Mouse (Mus musculus): ENCODE measurements around the gene Birc2. TPM values are rescaled to one million over a fixed set of nuclear protein-coding genes. Genes with fewer than 3 reads are reported as not detected.
"Not testable (repeated sequence)": the region's sequence is repeated elsewhere in the genome, so short reads cannot be mapped to it uniquely, and the experiment has no call there.

Birc2 gene
- polyA plus RNA-seq, 1 experiment from 2014 or later = 41.8 TPM

DNA sequence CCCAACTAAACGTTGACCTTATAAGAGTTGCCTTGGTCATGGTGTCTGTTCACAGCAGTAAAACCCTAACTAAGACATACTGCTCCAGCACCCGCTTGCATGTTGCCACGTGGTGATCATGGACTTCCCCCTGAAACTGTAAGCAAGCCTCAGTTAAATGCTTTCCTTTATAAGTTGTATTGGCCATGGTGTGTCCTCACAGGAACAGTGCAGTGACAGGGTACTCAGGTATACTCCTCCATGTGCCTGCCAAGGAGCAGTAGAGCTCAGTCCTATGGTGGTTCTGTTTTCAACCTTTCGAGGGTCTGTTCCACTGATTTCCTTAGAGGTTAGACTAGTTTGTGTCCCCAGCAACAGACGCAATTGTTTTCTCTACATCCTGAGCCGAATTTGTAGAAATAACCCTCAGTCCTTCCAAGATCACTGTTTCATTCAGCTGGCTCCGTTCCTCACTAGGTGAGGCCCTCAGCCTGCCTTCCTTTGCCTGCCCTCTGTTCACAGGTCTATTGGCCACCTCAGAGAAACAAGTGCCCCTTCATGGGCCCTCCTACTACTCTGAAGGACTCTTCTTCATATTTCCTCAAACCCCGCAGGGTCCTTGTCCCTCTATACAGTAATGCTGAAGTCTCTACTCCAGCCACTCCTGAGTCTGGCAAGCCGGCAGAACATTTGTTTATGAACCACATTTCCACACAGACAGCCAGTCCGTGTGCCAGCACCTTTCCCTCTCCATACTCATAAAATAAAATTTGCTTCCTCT is 33.9 kb upstream of the Birc2 start:
- H3K9me3 ChIP-seq (replicated peaks; ENCODE audit: control insufficient read depth, low read length, poor library complexity, severe bottlenecking) = no peaks in the 10 kb centered on the region
- ATAC-seq = no peak
- H3K9ac ChIP-seq (ENCODE audit: low read depth, low read length) = no peak overlapping the region
- H3K27ac ChIP-seq (ENCODE audit: low read length) = no peak overlapping the region
- no peak overlapping the region for H3K4me3 ChIP-seq (ENCODE audit: low read depth, low read length)
- WGBS = 94% methylated on average over 10 of the region's 10 CpGs
- H3K4me1 ChIP-seq (ENCODE audit: control insufficient read depth, insufficient read depth, low read length) = peaks cover 8% of the 10 kb centered on the region
- no peak overlapping the region for H3K4me2 ChIP-seq (ENCODE audit: low read length)
- no peaks in the 10 kb centered on the region for H3K36me3 ChIP-seq (ENCODE audit: control insufficient read depth, insufficient read depth, low read length)
- H3K27me3 ChIP-seq (ENCODE audit: control insufficient read depth, insufficient read depth, low read depth, low read length) = no peaks in the 10 kb centered on the region

DNA sequence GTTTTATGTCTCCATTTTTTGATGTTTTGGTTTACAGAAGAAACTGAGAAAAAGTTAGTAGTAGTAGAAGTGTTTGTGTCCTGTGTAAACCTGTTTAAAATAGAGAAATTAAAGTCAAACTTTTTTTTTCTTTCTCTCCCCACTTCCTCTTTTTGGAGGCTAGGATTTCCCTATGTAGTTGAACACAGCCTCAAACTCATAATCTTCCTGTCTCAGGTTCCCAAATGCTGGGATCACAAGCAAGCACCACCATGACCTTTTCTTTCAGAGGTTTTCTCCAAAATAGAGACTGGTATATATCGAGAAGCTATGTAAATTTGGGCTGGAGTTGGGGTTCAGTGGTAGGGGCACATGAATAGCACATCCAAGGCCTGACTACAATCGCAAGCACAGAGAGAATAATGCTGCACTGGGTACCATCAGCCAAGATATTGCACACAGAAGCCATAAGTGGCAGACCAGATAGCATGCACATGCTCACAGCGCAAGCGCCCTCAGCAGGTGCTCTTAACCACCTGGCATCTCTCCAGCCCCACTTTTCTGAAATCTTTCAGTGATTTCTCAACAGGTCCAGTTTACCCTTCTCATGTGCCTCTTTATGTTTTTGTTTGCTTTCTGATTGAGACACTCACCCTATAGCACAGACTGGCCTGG is 32.1 kb upstream of the Birc2 start:
- no peak for ATAC-seq
- H3K9me3 ChIP-seq (replicated peaks; ENCODE audit: control insufficient read depth, low read length, poor library complexity, severe bottlenecking) = no peaks in the 10 kb centered on the region
- H3K27me3 ChIP-seq (ENCODE audit: control insufficient read depth, insufficient read depth, low read depth, low read length) = no peaks in the 10 kb centered on the region
- no peak overlapping the region for H3K9ac ChIP-seq (ENCODE audit: low read depth, low read length)
- H3K4me3 ChIP-seq (ENCODE audit: low read depth, low read length) = no peak overlapping the region
- no peak overlapping the region for H3K27ac ChIP-seq (ENCODE audit: low read length)
- no peaks in the 10 kb centered on the region for H3K36me3 ChIP-seq (ENCODE audit: control insufficient read depth, insufficient read depth, low read length)
- peaks cover 8% of the 10 kb centered on the region for H3K4me1 ChIP-seq (ENCODE audit: control insufficient read depth, insufficient read depth, low read length)
- 90% methylated on average over 4 of the region's 4 CpGs for WGBS
- no peak overlapping the region for H3K4me2 ChIP-seq (ENCODE audit: low read length)

DNA sequence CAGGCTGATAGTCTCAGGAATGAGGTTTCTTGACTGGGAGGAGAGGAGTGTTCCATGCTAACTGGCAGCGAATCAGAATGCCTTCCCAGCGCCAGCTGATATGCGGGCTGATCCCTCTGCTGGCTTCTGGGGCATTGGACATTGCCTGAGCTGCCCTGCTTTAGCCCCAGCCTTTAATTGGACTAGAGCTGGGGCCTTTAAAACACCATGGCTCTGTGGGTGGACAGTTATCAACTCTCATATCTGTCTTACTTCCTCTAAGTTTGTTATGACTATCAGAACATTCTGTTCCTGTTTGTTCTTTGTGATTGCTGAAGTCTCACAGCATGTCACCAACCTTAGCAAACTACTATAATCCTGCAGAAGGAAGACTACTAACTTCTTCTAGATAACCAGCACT is 31.1 kb upstream of the Birc2 start:
- no peaks in the 10 kb centered on the region for H3K27me3 ChIP-seq (ENCODE audit: control insufficient read depth, insufficient read depth, low read depth, low read length)
- WGBS = 94% methylated on average over 3 of the region's 3 CpGs
- no peaks in the 10 kb centered on the region for H3K36me3 ChIP-seq (ENCODE audit: control insufficient read depth, insufficient read depth, low read length)

DNA sequence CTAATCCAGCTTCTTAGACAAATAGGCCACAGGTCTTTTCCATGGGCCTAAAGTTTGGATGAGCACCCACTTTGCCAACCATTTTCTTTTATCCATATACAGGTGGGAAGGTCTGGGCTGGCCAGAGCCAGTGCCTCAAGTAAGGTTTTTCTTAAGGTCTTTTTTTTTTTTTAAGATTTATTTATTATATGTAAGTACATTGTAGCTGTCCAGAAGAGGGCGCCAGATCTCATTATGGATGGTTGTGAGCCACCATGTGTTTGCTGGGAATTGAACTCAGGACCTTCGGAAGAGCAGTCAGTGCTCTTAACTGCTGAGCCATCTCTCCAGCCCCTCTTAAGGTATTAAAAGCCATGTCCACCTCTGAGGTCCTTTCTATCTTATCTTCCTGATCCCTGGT is 30.1 kb upstream of the Birc2 start:
- ATAC-seq; H3K9ac ChIP-seq (ENCODE audit: low read depth, low read length); H3K4me1 ChIP-seq (ENCODE audit: control insufficient read depth, insufficient read depth, low read length); H3K4me3 ChIP-seq (ENCODE audit: low read depth, low read length); H3K4me2 ChIP-seq (ENCODE audit: low read length); H3K36me3 ChIP-seq (ENCODE audit: control insufficient read depth, insufficient read depth, low read length); H3K9me3 ChIP-seq (replicated peaks; ENCODE audit: control insufficient read depth, low read length, poor library complexity, severe bottlenecking); H3K27me3 ChIP-seq (ENCODE audit: control insufficient read depth, insufficient read depth, low read depth, low read length); H3K27ac ChIP-seq (ENCODE audit: low read length): not testable (repeated sequence)
- 90% methylated on average over 2 of the region's 2 CpGs for WGBS

More for the DNA sequence above, 31.1 kb upstream of the Birc2 start:
- Histone ChIP-seq H3K9me3 (replicated peaks; ENCODE audit: control insufficient read depth, low read length, poor library complexity, severe bottlenecking) (no peaks in the 10 kb centered on the region), H3K4me3 (ENCODE audit: low read depth, low read length) (no peak overlapping the region), H3K4me1 (ENCODE audit: control insufficient read depth, insufficient read depth, low read length) (peaks cover 7% of the 10 kb centered on the region), H3K9ac (ENCODE audit: low read depth, low read length) (no peak overlapping the region), H3K4me2 (ENCODE audit: low read length) (no peak overlapping the region), H3K27ac (ENCODE audit: low read length) (no peak overlapping the region)
- ATAC-seq = no peak

- no peaks in the 10 kb centered on the region; the same call in 1 of the 2 replicates for H3K36me3 ChIP-seq (ENCODE audit: control insufficient read depth, insufficient read depth, low read length)
- no peaks in the 10 kb centered on the region for H3K9me3 ChIP-seq (replicated peaks; ENCODE audit: control insufficient read depth, low read length, poor library complexity, severe bottlenecking)
- H3K27me3 ChIP-seq (ENCODE audit: control insufficient read depth, insufficient read depth, low read depth, low read length) = no peaks in the 10 kb centered on the region
- H3K9ac ChIP-seq (ENCODE audit: low read depth, low read length) = no peak overlapping the region
- no peak overlapping the region for H3K4me3 ChIP-seq (ENCODE audit: low read depth, low read length)
- no peak overlapping the region for H3K4me2 ChIP-seq (ENCODE audit: low read length)
- no peak overlapping the region for H3K27ac ChIP-seq (ENCODE audit: low read length)
- H3K4me1 ChIP-seq (ENCODE audit: control insufficient read depth, insufficient read depth, low read length) = no peaks in the 10 kb centered on the region
- ATAC-seq = no peak
- 90% methylated on average over 5 of the region's 5 CpGs for WGBS
Observed at GRCm38 (mm10) chr9:7860976-7861375, 24.1 kb upstream of the Birc2 start.

GRCm38 (mm10) chr9:7855912-7856311 is 19.0 kb upstream of the Birc2 start:
- Histone ChIP-seq H3K9ac (ENCODE audit: low read depth, low read length) (no peak overlapping the region), H3K9me3 (replicated peaks; ENCODE audit: control insufficient read depth, low read length, poor library complexity, severe bottlenecking) (no peaks in the 10 kb centered on the region), H3K4me1 (ENCODE audit: control insufficient read depth, insufficient read depth, low read length) (no peaks in the 10 kb centered on the region), H3K27me3 (ENCODE audit: control insufficient read depth, insufficient read depth, low read depth, low read length) (no peaks in the 10 kb centered on the region), H3K36me3 (ENCODE audit: control insufficient read depth, insufficient read depth, low read length) (no peaks in the 10 kb centered on the region; the same call in 1 of the 2 replicates), H3K27ac (ENCODE audit: low read length) (no peak overlapping the region), H3K4me2 (ENCODE audit: low read length) (no peak overlapping the region), H3K4me3 (ENCODE audit: low read depth, low read length) (no peak overlapping the region)
- 60% methylated on average over 3 of the region's 3 CpGs for WGBS
- no peak for ATAC-seq

DNA sequence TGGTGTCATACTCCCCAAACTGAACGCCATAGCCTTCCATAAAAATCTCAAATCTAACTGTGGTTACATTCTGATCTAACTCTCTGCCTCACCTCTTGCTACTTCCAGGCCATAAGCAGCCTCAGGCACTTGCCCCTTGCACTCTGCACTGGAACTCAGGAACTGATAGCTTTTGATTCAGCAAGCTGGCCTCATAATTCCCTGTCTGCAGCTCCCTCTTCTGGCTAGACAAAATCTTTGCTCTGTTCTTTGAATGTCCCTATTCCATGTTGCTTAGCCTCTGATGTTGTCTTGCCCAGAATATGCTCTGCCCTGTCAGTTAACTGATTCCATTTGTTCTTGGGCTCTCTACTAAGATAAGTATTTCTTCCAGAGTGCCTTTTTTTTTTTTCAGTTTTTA is 18.5 kb upstream of the Birc2 start:
- no peak overlapping the region for H3K4me2 ChIP-seq (ENCODE audit: low read length)
- no peak overlapping the region for H3K9ac ChIP-seq (ENCODE audit: low read depth, low read length)
- H3K27ac ChIP-seq (ENCODE audit: low read length) = no peak overlapping the region
- H3K4me1 ChIP-seq (ENCODE audit: control insufficient read depth, insufficient read depth, low read length) = no peaks in the 10 kb centered on the region
- H3K27me3 ChIP-seq (ENCODE audit: control insufficient read depth, insufficient read depth, low read depth, low read length) = no peaks in the 10 kb centered on the region
- ATAC-seq = no peak
- H3K9me3 ChIP-seq (replicated peaks; ENCODE audit: control insufficient read depth, low read length, poor library complexity, severe bottlenecking) = no peaks in the 10 kb centered on the region
- 35% methylated on average over 1 of the region's 1 CpGs for WGBS
- no peak overlapping the region for H3K4me3 ChIP-seq (ENCODE audit: low read depth, low read length)
- no peaks in the 10 kb centered on the region; the same call in 1 of the 2 replicates for H3K36me3 ChIP-seq (ENCODE audit: control insufficient read depth, insufficient read depth, low read length)

- H3K36me3 ChIP-seq (ENCODE audit: control insufficient read depth, insufficient read depth, low read length); ATAC-seq: not testable (repeated sequence)
Observed at GRCm38 (mm10) chr9:7854196-7854595, 17.3 kb upstream of the Birc2 start.

More at GRCm38 (mm10) chr9:7854196-7854595, 17.3 kb upstream of the Birc2 start:
- H3K4me1 ChIP-seq (ENCODE audit: control insufficient read depth, insufficient read depth, low read length); H3K9me3 ChIP-seq (replicated peaks; ENCODE audit: control insufficient read depth, low read length, poor library complexity, severe bottlenecking); H3K27ac ChIP-seq (ENCODE audit: low read length); H3K4me2 ChIP-seq (ENCODE audit: low read length); H3K4me3 ChIP-seq (ENCODE audit: low read depth, low read length); H3K9ac ChIP-seq (ENCODE audit: low read depth, low read length); H3K27me3 ChIP-seq (ENCODE audit: control insufficient read depth, insufficient read depth, low read depth, low read length): not testable (repeated sequence)
- WGBS = 60% methylated on average over 14 of the region's 14 CpGs

Data from midbrain, embryonic 16.5 days (tissue).